8 mouse cellular contexts compared by ENCODE assay signal in genomic region chr9:122047962-122048625, GRCm38 (mm10). TPM values are rescaled to one million over a fixed set of nuclear protein-coding genes. Genes with fewer than 3 reads are reported as not detected.
DNase-seq lines count a peak whose midpoint lies in the region; ATAC-seq and TF ChIP-seq lines count a peak whose summit lies in the region.

No protein-coding gene starts in this region.

- 37% methylated on average over 8 of the region's 8 CpGs for WGBS in liver, embryonic 11.5 days
- WGBS in liver, postnatal 0 days (ENCODE audit: insufficient replicate concordance): 69% methylated on average over 8 of the region's 8 CpGs
- 35% methylated on average over 8 of the region's 8 CpGs for WGBS in stomach, embryonic 16.5 days

- peaks cover 7% of the 10 kb centered on the region; the same call in 1 of the 2 replicates for H3K4me1 ChIP-seq in liver, embryonic 11.5 days (replicated peaks; ENCODE audit: control insufficient read depth, insufficient read depth, low read length)
- peaks cover 7% of the 10 kb centered on the region for H3K4me1 ChIP-seq in liver, postnatal 0 days (ENCODE audit: insufficient read depth)
- peaks cover 3% of the 10 kb centered on the region; the same call in 1 of the 2 replicates for H3K4me1 ChIP-seq in stomach, embryonic 16.5 days (ENCODE audit: control insufficient read depth, insufficient read depth, low read length)

- ATAC-seq in cerebellum, adult (ENCODE audit: insufficient number of reproducible peaks, low FRiP score, low TSS enrichment): peak; percentile 56; the same call in 1 of the 2 replicates
- no peak for ATAC-seq in liver, embryonic 11.5 days (replicated peaks; ENCODE audit: low FRiP score)
- no peak for ATAC-seq in liver, postnatal 0 days
- peak; percentile 70; the same call in 1 of the 2 replicates for ATAC-seq in stomach, embryonic 16.5 days (ENCODE audit: insufficient read depth, low FRiP score)

- H3K9ac ChIP-seq in liver, embryonic 11.5 days (ENCODE audit: low read depth, low read length): no peak overlapping the region
- no peak overlapping the region for H3K9ac ChIP-seq in liver, postnatal 0 days (replicated peaks)
- no peak overlapping the region for H3K9ac ChIP-seq in stomach, embryonic 16.5 days (ENCODE audit: low read length)

- TF ChIP-seq EP300 in liver, postnatal 0 days (IDR thresholded peaks at IDR 0.05; ENCODE audit: low read depth): no peak

- no peak for TF ChIP-seq CTCF in liver, postnatal 0 days (IDR thresholded peaks at IDR 0.05; ENCODE audit: low read depth)
- TF ChIP-seq CTCF in left cerebral cortex, adult 2 months (IDR thresholded peaks at IDR 0.05): no peak

- H3K4me3 ChIP-seq in liver, embryonic 11.5 days (ENCODE audit: low read depth, low read length): no peak overlapping the region
- no peak overlapping the region for H3K4me3 ChIP-seq in liver, postnatal 0 days (ENCODE audit: low read depth, low read length)
- no peak overlapping the region for H3K4me3 ChIP-seq in left cerebral cortex, adult 2 months
- no peak overlapping the region for H3K4me3 ChIP-seq in stomach, embryonic 16.5 days (replicated peaks; ENCODE audit: low read length)

- no peaks in the 10 kb centered on the region for H3K27me3 ChIP-seq in liver, embryonic 11.5 days (replicated peaks; ENCODE audit: control insufficient read depth, insufficient read depth, low read length)
- H3K27me3 ChIP-seq in liver, postnatal 0 days (ENCODE audit: insufficient read depth, low read length): no peaks in the 10 kb centered on the region
- no peaks in the 10 kb centered on the region for H3K27me3 ChIP-seq in stomach, embryonic 16.5 days (ENCODE audit: control insufficient read depth, insufficient read depth, low read length)

- intact Hi-C loops in left cerebral cortex, adult 2 months (cut with DNase I): no loop called here

- H3K27ac ChIP-seq in liver, embryonic 11.5 days (ENCODE audit: low read depth, low read length): no peak overlapping the region
- H3K27ac ChIP-seq in liver, postnatal 0 days (ENCODE audit: low read depth): no peak overlapping the region
- no peak overlapping the region for H3K27ac ChIP-seq in left cerebral cortex, adult 2 months
- H3K27ac ChIP-seq in stomach, embryonic 16.5 days (ENCODE audit: low read length): peak overlapping the region; percentile 52

- no peak overlapping the region for H3K4me2 ChIP-seq in liver, embryonic 11.5 days
- no peak overlapping the region for H3K4me2 ChIP-seq in liver, postnatal 0 days (ENCODE audit: low read depth, low read length)
- H3K4me2 ChIP-seq in stomach, embryonic 16.5 days (ENCODE audit: low read depth, low read length): no peak overlapping the region

- DNase-seq in cerebellum, adult 11 months: no peak
- DNase-seq in liver, embryonic 11.5 days (ENCODE audit: low spot score): peak; percentile 43
- no peak for DNase-seq in liver, postnatal 0 days
- peak; percentile 14 to 37 for DNase-seq in left cerebral cortex, adult 2 months (ENCODE audit: extremely low spot score in 1 of 2, low spot score in 2 of 2)
- no peak for DNase-seq in spleen, postnatal 10 days (ENCODE audit: low spot score in 2 of 2)
- DNase-seq in gastrocnemius, postnatal 25 days: no peak

- H3K9me3 ChIP-seq in liver, embryonic 11.5 days (ENCODE audit: control insufficient read depth, low read length): no peaks in the 10 kb centered on the region
- no peaks in the 10 kb centered on the region for H3K9me3 ChIP-seq in liver, postnatal 0 days (ENCODE audit: low read length)
- no peaks in the 10 kb centered on the region for H3K9me3 ChIP-seq in stomach, embryonic 16.5 days (replicated peaks; ENCODE audit: control insufficient read depth, low read length)

- no peaks in the 10 kb centered on the region for H3K36me3 ChIP-seq in liver, embryonic 11.5 days (ENCODE audit: control insufficient read depth, insufficient read depth, low read length)
- no peaks in the 10 kb centered on the region for H3K36me3 ChIP-seq in liver, postnatal 0 days (replicated peaks; ENCODE audit: insufficient read depth, low read length)
- H3K36me3 ChIP-seq in stomach, embryonic 16.5 days (ENCODE audit: control insufficient read depth, insufficient read depth, low read length): no peaks in the 10 kb centered on the region

RNA-seq across cellular contexts. Expression of gene Pomgnt2, which starts 51.2 kb away (rescaled TPM):
- polyA plus RNA-seq in liver, embryonic 11.5 days (2014; fragmentation: Nextera tagmentation; extraction: Ambion mirVana): 5.1 and 6.1 TPM in 2 replicates
- polyA plus RNA-seq in liver, postnatal 0 days (2015; fragmentation: Nextera tagmentation; extraction: Ambion mirVana): 3.1 and 3.6 TPM in 2 replicates
- 10 to 100 TPM; 39.4 to 40.0 TPM for total RNA-seq in left cerebral cortex, adult 2 months (2021)
- 15.6 and 16.2 TPM in 2 replicates for polyA plus RNA-seq in stomach, embryonic 16.5 days (2015; fragmentation: Nextera tagmentation; extraction: Ambion mirVana)
- 10 to 100 TPM in 1 of 2 experiments, 1 to 10 TPM in 1; 8.9 to 10.0 TPM for total RNA-seq in gastrocnemius, postnatal 25 days (2021)

Comparison
In these comparisons a context has a peak if more than half of its experiments do, and no peak if none do; other contexts are left out.
1. DNase-seq: peak in liver, embryonic 11.5 days (single experiment) and left cerebral cortex, adult 2 months (2 of 2); none in cerebellum, adult 11 months (single experiment), liver, postnatal 0 days (single experiment), spleen, postnatal 10 days (0 of 2) and gastrocnemius, postnatal 25 days (single experiment).
2. ATAC-seq: peak in cerebellum, adult (single experiment) and stomach, embryonic 16.5 days (single experiment); none in liver, embryonic 11.5 days (single experiment) and liver, postnatal 0 days (single experiment).